Mouse (Mus musculus): ENCODE measurements around the gene Pnma1. TPM values are rescaled to one million over a fixed set of nuclear protein-coding genes. Genes with fewer than 3 reads are reported as not detected.

The Pnma1 gene
- polyA plus RNA-seq, 1 experiment from 2014 or later = 0.53 TPM

DNA sequence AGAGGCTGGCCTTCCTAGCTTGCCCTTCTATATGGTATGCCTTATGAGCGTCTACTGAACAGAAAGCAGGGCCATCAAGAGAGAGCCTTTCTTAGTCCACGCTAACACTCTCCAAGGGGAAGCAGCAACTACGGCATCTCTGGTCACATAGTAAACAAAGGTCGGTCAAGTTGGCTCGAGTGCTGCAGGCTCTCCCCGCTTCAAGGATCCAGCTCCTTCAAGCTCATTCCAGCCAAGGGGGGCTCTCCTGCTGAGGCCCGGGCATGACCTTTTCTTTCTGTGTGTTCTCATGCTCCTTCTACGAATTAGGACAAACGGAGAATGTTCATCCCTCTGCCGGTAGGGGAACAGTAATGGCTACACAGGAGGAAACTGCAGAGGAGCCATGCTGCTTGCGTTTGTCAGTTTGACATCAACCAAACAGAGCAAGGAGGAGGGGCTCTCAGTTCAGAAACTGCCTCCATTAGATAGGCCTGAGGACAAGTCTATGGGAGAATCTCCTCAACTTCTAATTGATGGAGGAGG lies 15.4 kb upstream of the Pnma1 start:
- 83% methylated on average over 11 of the region's 11 CpGs for WGBS
- peaks cover 38% of the 10 kb centered on the region for H3K36me3 ChIP-seq (ENCODE audit: control insufficient read depth, insufficient read depth, low read length)
- no peak overlapping the region for H3K4me3 ChIP-seq (ENCODE audit: low read depth, low read length)
- no peak overlapping the region for H3K27ac ChIP-seq (ENCODE audit: low read depth, low read length)
- no peaks in the 10 kb centered on the region for H3K27me3 ChIP-seq (replicated peaks; ENCODE audit: control insufficient read depth, insufficient read depth, low read length)
- DNase-seq (ENCODE audit: low spot score) (no peak), ATAC-seq (replicated peaks; ENCODE audit: low FRiP score) (no peak)
- no peaks in the 10 kb centered on the region for H3K9me3 ChIP-seq (ENCODE audit: control insufficient read depth, low read length)
- H3K4me1 ChIP-seq (replicated peaks; ENCODE audit: control insufficient read depth, insufficient read depth, low read length) = peaks cover 19% of the 10 kb centered on the region
- H3K9ac ChIP-seq (ENCODE audit: low read depth, low read length) = no peak overlapping the region
- H3K4me2 ChIP-seq = no peak overlapping the region

DNA sequence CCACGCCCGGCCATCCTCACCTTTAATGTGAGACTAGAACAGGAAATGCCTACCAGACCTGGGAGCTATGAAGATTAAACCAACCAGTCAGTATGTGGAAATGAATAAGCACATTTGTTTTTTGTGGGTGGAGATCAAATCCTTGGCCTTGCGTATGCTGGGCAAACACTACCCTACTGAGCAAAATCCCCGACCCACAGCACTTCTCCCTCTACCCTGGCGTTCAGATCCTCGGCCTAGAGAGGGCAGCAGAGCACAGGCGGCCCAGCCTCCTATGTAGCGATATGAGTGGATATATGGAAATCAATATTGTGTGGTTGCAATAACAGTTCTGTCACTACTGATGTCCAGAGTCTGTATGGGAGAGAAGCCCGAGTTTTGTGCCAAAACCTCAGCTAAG lies 14.8 kb upstream of the Pnma1 start:
- 85% methylated on average over 9 of the region's 9 CpGs for WGBS
- ATAC-seq (replicated peaks; ENCODE audit: low FRiP score) (no peak), DNase-seq (ENCODE audit: low spot score) (no peak)
- H3K9me3 ChIP-seq (ENCODE audit: control insufficient read depth, low read length) = no peaks in the 10 kb centered on the region
- no peaks in the 10 kb centered on the region for H3K27me3 ChIP-seq (replicated peaks; ENCODE audit: control insufficient read depth, insufficient read depth, low read length)
- peaks cover 43% of the 10 kb centered on the region for H3K36me3 ChIP-seq (ENCODE audit: control insufficient read depth, insufficient read depth, low read length)
- no peak overlapping the region for H3K27ac ChIP-seq (ENCODE audit: low read depth, low read length)
- H3K4me2 ChIP-seq = no peak overlapping the region
- no peak overlapping the region for H3K9ac ChIP-seq (ENCODE audit: low read depth, low read length)
- H3K4me3 ChIP-seq (ENCODE audit: low read depth, low read length) = no peak overlapping the region
- peaks cover 19% of the 10 kb centered on the region for H3K4me1 ChIP-seq (replicated peaks; ENCODE audit: control insufficient read depth, insufficient read depth, low read length)

- Histone ChIP-seq H3K9ac (ENCODE audit: low read depth, low read length) (no peak overlapping the region), H3K4me3 (ENCODE audit: low read depth, low read length) (no peak overlapping the region), H3K4me1 (replicated peaks; ENCODE audit: control insufficient read depth, insufficient read depth, low read length) (peaks cover 17% of the 10 kb centered on the region), H3K9me3 (ENCODE audit: control insufficient read depth, low read length) (no peaks in the 10 kb centered on the region), H3K4me2 (no peak overlapping the region), H3K27ac (ENCODE audit: low read depth, low read length) (peak overlapping the region; percentile 58), H3K36me3 (ENCODE audit: control insufficient read depth, insufficient read depth, low read length) (peaks cover 45% of the 10 kb centered on the region), H3K27me3 (replicated peaks; ENCODE audit: control insufficient read depth, insufficient read depth, low read length) (no peaks in the 10 kb centered on the region)
- DNase-seq (ENCODE audit: low spot score) (peak; percentile 43), ATAC-seq (replicated peaks; ENCODE audit: low FRiP score) (peak; percentile 57)
- 81% methylated on average over 14 of the region's 14 CpGs for WGBS
Observed at GRCm38 (mm10) chr12:84161616-84162433, 13.5 kb upstream of the Pnma1 start.

DNA sequence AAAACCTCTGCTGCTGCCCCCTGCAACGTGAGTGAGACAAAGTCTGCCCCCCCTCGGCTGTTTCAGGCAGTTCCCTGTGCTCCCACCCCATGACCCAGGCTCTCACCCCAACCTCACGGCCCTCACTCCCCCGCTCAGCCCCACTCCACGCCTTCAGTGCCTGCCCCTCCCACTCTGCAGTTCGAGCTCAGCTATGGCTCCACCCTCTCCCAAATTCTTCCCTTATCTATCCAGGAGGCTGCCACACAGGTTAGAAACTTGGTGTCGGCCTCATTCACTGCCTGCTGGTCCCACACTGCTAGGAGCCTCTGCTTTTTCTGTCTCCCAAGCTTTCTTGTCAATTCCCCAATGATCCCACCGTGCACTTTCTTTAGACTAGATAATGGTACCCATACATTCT lies 12.8 kb upstream of the Pnma1 start:
- Histone ChIP-seq H3K27me3 (replicated peaks; ENCODE audit: control insufficient read depth, insufficient read depth, low read length) (no peaks in the 10 kb centered on the region), H3K9me3 (ENCODE audit: control insufficient read depth, low read length) (no peaks in the 10 kb centered on the region), H3K9ac (ENCODE audit: low read depth, low read length) (no peak overlapping the region), H3K4me2 (no peak overlapping the region; the same call in 1 of the 2 replicates), H3K27ac (ENCODE audit: low read depth, low read length) (peak overlapping the region; percentile 58), H3K4me3 (ENCODE audit: low read depth, low read length) (no peak overlapping the region), H3K36me3 (ENCODE audit: control insufficient read depth, insufficient read depth, low read length) (peaks cover 49% of the 10 kb centered on the region), H3K4me1 (replicated peaks; ENCODE audit: control insufficient read depth, insufficient read depth, low read length) (peaks cover 16% of the 10 kb centered on the region)
- no peak for DNase-seq (ENCODE audit: low spot score)
- 39% methylated on average over 8 of the region's 8 CpGs for WGBS
- peak; percentile 75 for ATAC-seq (replicated peaks; ENCODE audit: low FRiP score)

- H3K9me3 ChIP-seq (ENCODE audit: control insufficient read depth, low read length) = no peaks in the 10 kb centered on the region
- no peak overlapping the region for H3K4me3 ChIP-seq (ENCODE audit: low read depth, low read length)
- H3K9ac ChIP-seq (ENCODE audit: low read depth, low read length) = no peak overlapping the region
- H3K27me3 ChIP-seq (replicated peaks; ENCODE audit: control insufficient read depth, insufficient read depth, low read length) = no peaks in the 10 kb centered on the region
- WGBS = 93% methylated on average over 8 of the region's 8 CpGs
- DNase-seq (ENCODE audit: low spot score) (peak; percentile 30), ATAC-seq (replicated peaks; ENCODE audit: low FRiP score) (no peak)
- H3K36me3 ChIP-seq (ENCODE audit: control insufficient read depth, insufficient read depth, low read length) = peaks cover 52% of the 10 kb centered on the region
- H3K4me1 ChIP-seq (replicated peaks; ENCODE audit: control insufficient read depth, insufficient read depth, low read length) = peaks cover 14% of the 10 kb centered on the region
- H3K27ac ChIP-seq (ENCODE audit: low read depth, low read length) = no peak overlapping the region
- H3K4me2 ChIP-seq = no peak overlapping the region
Observed at GRCm38 (mm10) chr12:84160491-84160890, 12.2 kb upstream of the Pnma1 start.

- 86% methylated on average over 14 of the region's 14 CpGs for WGBS
- no peak for DNase-seq (ENCODE audit: low spot score)
- peaks cover 59% of the 10 kb centered on the region for H3K36me3 ChIP-seq (ENCODE audit: control insufficient read depth, insufficient read depth, low read length)
Observed at GRCm38 (mm10) chr12:84158156-84158555, 9.9 kb upstream of the Pnma1 start.

DNA sequence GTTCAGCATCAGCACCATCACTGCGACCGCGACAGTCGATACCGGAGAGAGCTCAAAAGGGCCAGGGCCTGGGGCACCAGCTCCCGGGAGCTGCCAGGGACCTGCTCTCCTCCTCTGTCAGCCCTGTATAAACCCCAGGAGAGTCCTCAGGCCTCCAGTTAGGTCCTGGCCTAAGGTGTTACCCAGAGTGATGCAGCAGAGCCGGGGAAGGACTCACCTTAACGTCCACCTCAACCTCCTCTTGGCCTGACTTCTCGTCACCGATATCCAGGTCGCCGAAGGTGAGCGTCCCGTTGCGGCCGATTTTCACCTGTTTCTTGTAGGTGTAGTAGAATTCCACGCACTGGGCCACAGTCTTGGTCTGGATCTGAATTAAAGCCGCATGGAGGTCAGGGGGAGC lies 7.9 kb upstream of the Pnma1 start:
- 93% methylated on average over 18 of the region's 18 CpGs for WGBS
- peaks cover 58% of the 10 kb centered on the region for H3K36me3 ChIP-seq (ENCODE audit: control insufficient read depth, insufficient read depth, low read length)
- H3K27me3 ChIP-seq (replicated peaks; ENCODE audit: control insufficient read depth, insufficient read depth, low read length) = no peaks in the 10 kb centered on the region
- no peak overlapping the region for H3K4me3 ChIP-seq (ENCODE audit: low read depth, low read length)
- H3K9me3 ChIP-seq (ENCODE audit: control insufficient read depth, low read length) = no peaks in the 10 kb centered on the region
- H3K27ac ChIP-seq (ENCODE audit: low read depth, low read length) = no peak overlapping the region
- H3K4me1 ChIP-seq (replicated peaks; ENCODE audit: control insufficient read depth, insufficient read depth, low read length) = peaks cover 29% of the 10 kb centered on the region
- no peak overlapping the region for H3K4me2 ChIP-seq
- no peak for ATAC-seq (replicated peaks; ENCODE audit: low FRiP score)
- DNase-seq (ENCODE audit: low spot score) = no peak
- no peak overlapping the region for H3K9ac ChIP-seq (ENCODE audit: low read depth, low read length)

More at GRCm38 (mm10) chr12:84158156-84158555, 9.9 kb upstream of the Pnma1 start:
- Histone ChIP-seq H3K4me2 (no peak overlapping the region), H3K4me1 (replicated peaks; ENCODE audit: control insufficient read depth, insufficient read depth, low read length) (peaks cover 21% of the 10 kb centered on the region), H3K27ac (ENCODE audit: low read depth, low read length) (no peak overlapping the region), H3K27me3 (replicated peaks; ENCODE audit: control insufficient read depth, insufficient read depth, low read length) (no peaks in the 10 kb centered on the region), H3K9ac (ENCODE audit: low read depth, low read length) (no peak overlapping the region), H3K4me3 (ENCODE audit: low read depth, low read length) (no peak overlapping the region), H3K9me3 (ENCODE audit: control insufficient read depth, low read length) (no peaks in the 10 kb centered on the region)
- ATAC-seq (replicated peaks; ENCODE audit: low FRiP score) = no peak

- Histone ChIP-seq H3K9ac (ENCODE audit: low read depth, low read length) (no peak overlapping the region), H3K4me1 (replicated peaks; ENCODE audit: control insufficient read depth, insufficient read depth, low read length) (peaks cover 32% of the 10 kb centered on the region), H3K27me3 (replicated peaks; ENCODE audit: control insufficient read depth, insufficient read depth, low read length) (no peaks in the 10 kb centered on the region), H3K36me3 (ENCODE audit: control insufficient read depth, insufficient read depth, low read length) (peaks cover 56% of the 10 kb centered on the region), H3K4me3 (ENCODE audit: low read depth, low read length) (no peak overlapping the region), H3K27ac (ENCODE audit: low read depth, low read length) (no peak overlapping the region), H3K9me3 (ENCODE audit: control insufficient read depth, low read length) (no peaks in the 10 kb centered on the region), H3K4me2 (no peak overlapping the region)
- ATAC-seq (replicated peaks; ENCODE audit: low FRiP score) (no peak), DNase-seq (ENCODE audit: low spot score) (no peak)
- WGBS = 77% methylated on average over 2 of the region's 2 CpGs
Observed at GRCm38 (mm10) chr12:84155523-84155871, 7.2 kb upstream of the Pnma1 start.
